In genomic region chr19:60812036-60812389, GRCm38 (mm10) we compare ENCODE assay signal across 8 mouse cellular contexts. TPM values are rescaled to one million over a fixed set of nuclear protein-coding genes. Genes with fewer than 3 reads are reported as not detected.
DNase-seq lines count a peak whose midpoint lies in the region; ATAC-seq and TF ChIP-seq lines count a peak whose summit lies in the region.

No protein-coding gene starts in this region.

- peak overlapping the region; percentile 74 for H3K4me3 ChIP-seq in kidney, embryonic 16.5 days (ENCODE audit: low read length)
- H3K4me3 ChIP-seq in embryonic facial prominence, embryonic 10.5 days, result peak overlapping the region; percentile 84
- H3K4me3 ChIP-seq in intestine, embryonic 14.5 days (ENCODE audit: low read depth, low read length), result peak overlapping the region; percentile 78
- H3K4me3 ChIP-seq in myocyte, result peak overlapping the region; percentile 63

- no peaks in the 10 kb centered on the region for H3K9me3 ChIP-seq in kidney, embryonic 16.5 days (ENCODE audit: low read length)
- no peaks in the 10 kb centered on the region for H3K9me3 ChIP-seq in embryonic facial prominence, embryonic 10.5 days
- no peaks in the 10 kb centered on the region for H3K9me3 ChIP-seq in intestine, embryonic 14.5 days (ENCODE audit: control insufficient read depth, low read length)

- H3K4me2 ChIP-seq in kidney, embryonic 16.5 days (replicated peaks; ENCODE audit: low read depth, low read length), result peak overlapping the region; percentile 70
- H3K4me2 ChIP-seq in intestine, embryonic 14.5 days (ENCODE audit: low read length), result peak overlapping the region; percentile 68
- peak overlapping the region; percentile 82 for H3K4me2 ChIP-seq in myocyte (ENCODE audit: low read depth)

- H3K27ac ChIP-seq in kidney, embryonic 16.5 days (ENCODE audit: low read length), result no peak overlapping the region
- H3K27ac ChIP-seq in embryonic facial prominence, embryonic 10.5 days (replicated peaks), result peak overlapping the region; percentile 87
- no peak overlapping the region for H3K27ac ChIP-seq in intestine, embryonic 14.5 days (ENCODE audit: low read depth)

- DNase-seq in kidney, adult 18-20 months, result no peak
- DNase-seq in embryonic facial prominence, embryonic 10.5 days (ENCODE audit: low spot score), result no peak
- no peak for DNase-seq in intestine, embryonic 14.5 days (ENCODE audit: low spot score)
- no peak for DNase-seq in adrenal gland, postnatal 14 days
- DNase-seq in adrenal gland, postnatal 10 days, result no peak
- no peak for DNase-seq in urinary bladder, postnatal 36 days (ENCODE audit: low spot score in 2 of 2)

- no peak for TF ChIP-seq POLR2A in myocyte (IDR thresholded peaks at IDR 0.05; ENCODE audit: insufficient read length, low read depth)

- ATAC-seq in kidney, embryonic 16.5 days (ENCODE audit: low FRiP score, low TSS enrichment), result no peak; the same call in 1 of the 2 replicates
- no peak for ATAC-seq in intestine, embryonic 14.5 days (replicated peaks; ENCODE audit: low FRiP score, low TSS enrichment, low read depth)

- H3K27me3 ChIP-seq in kidney, embryonic 16.5 days (ENCODE audit: insufficient read depth, low read length), result no peaks in the 10 kb centered on the region
- no peaks in the 10 kb centered on the region for H3K27me3 ChIP-seq in embryonic facial prominence, embryonic 10.5 days (replicated peaks; ENCODE audit: low read depth, poor library complexity, severe bottlenecking)
- H3K27me3 ChIP-seq in intestine, embryonic 14.5 days (replicated peaks; ENCODE audit: control insufficient read depth, insufficient read depth, low read length), result no peaks in the 10 kb centered on the region
- no peaks in the 10 kb centered on the region for H3K27me3 ChIP-seq in myocyte (ENCODE audit: control insufficient read depth, insufficient read depth, insufficient read length)

- peaks cover 14% of the 10 kb centered on the region for H3K79me2 ChIP-seq in myocyte (ENCODE audit: control insufficient read depth, insufficient read depth)

- peak overlapping the region; percentile 61 for H3ac ChIP-seq in myocyte (ENCODE audit: control insufficient read depth, insufficient read length)

- WGBS in kidney, embryonic 16.5 days, result 19% methylated on average over 10 of the region's 10 CpGs
- WGBS in embryonic facial prominence, embryonic 10.5 days, result 29% methylated on average over 10 of the region's 10 CpGs
- WGBS in intestine, embryonic 14.5 days, result 23% methylated on average over 10 of the region's 10 CpGs

- peaks cover 10% of the 10 kb centered on the region for H3K4me1 ChIP-seq in kidney, embryonic 16.5 days (ENCODE audit: insufficient read depth, low read length)
- H3K4me1 ChIP-seq in embryonic facial prominence, embryonic 10.5 days, result peaks cover 18% of the 10 kb centered on the region
- 0 out of 2 replicates have a peak, but pooled peaks cover 6% of the 10 kb centered on the region for H3K4me1 ChIP-seq in intestine, embryonic 14.5 days (replicated peaks; ENCODE audit: control insufficient read depth, insufficient read depth, low read length)

- peak overlapping the region; percentile 84 for H3K9ac ChIP-seq in kidney, embryonic 16.5 days (replicated peaks; ENCODE audit: low read length)
- H3K9ac ChIP-seq in intestine, embryonic 14.5 days (ENCODE audit: low read length), result peak overlapping the region; percentile 76

- peaks cover 12% of the 10 kb centered on the region; the same call in 1 of the 2 replicates for H3K36me3 ChIP-seq in kidney, embryonic 16.5 days (ENCODE audit: insufficient read depth, low read length)
- peaks cover 19% of the 10 kb centered on the region for H3K36me3 ChIP-seq in embryonic facial prominence, embryonic 10.5 days (replicated peaks)
- H3K36me3 ChIP-seq in intestine, embryonic 14.5 days (ENCODE audit: control insufficient read depth, insufficient read depth, low read length), result peaks cover 24% of the 10 kb centered on the region
- H3K36me3 ChIP-seq in myocyte (ENCODE audit: control insufficient read depth, insufficient read depth), result peaks cover 6% of the 10 kb centered on the region

TF ChIP-seq in myocyte, 11 proteins besides CTCF, POLR2A, EP300 and RAD21:
- TF ChIP-seq USF1 (IDR thresholded peaks at IDR 0.05; ENCODE audit: low read depth) (no peak), SRF (IDR thresholded peaks at IDR 0.05; ENCODE audit: control insufficient read depth, insufficient read length, low read depth) (no peak), TCF3 (IDR thresholded peaks at IDR 0.05; ENCODE audit: insufficient read length, low read depth) (no peak)
TF ChIP-seq in myocyte: peak in this region for 0.

RNA-seq across cellular contexts. Expression of gene Fam45a, which starts 0.6 kb away (rescaled TPM):
- polyA plus RNA-seq in kidney, embryonic 16.5 days (2015; fragmentation: Nextera tagmentation; extraction: Ambion mirVana), result 27.7 and 29.9 TPM in 2 replicates
- 28.4 and 29.6 TPM in 2 replicates for polyA plus RNA-seq in embryonic facial prominence, embryonic 10.5 days (2016; fragmentation: Nextera tagmentation; extraction: Ambion mirVana)
- 29.8 and 30.1 TPM in 2 replicates for polyA plus RNA-seq in intestine, embryonic 14.5 days (2014; fragmentation: Nextera tagmentation; extraction: Ambion mirVana)
- 13.4 TPM for polyA plus RNA-seq in myocyte (2012; fragmentation: generic; extraction: Trizol)
- 26.3 and 31.9 TPM in 2 replicates for total RNA-seq in adrenal gland, postnatal 14 days (2021)
- 10 to 100 TPM; 24.5 to 29.3 TPM for total RNA-seq in adrenal gland, postnatal 10 days (2021)

RNA-seq across cellular contexts. Expression of gene Eif3a, which starts 21.6 kb away (rescaled TPM):
- 144 and 149 TPM in 2 replicates for polyA plus RNA-seq in kidney, embryonic 16.5 days (2015; fragmentation: Nextera tagmentation; extraction: Ambion mirVana)
- 167 and 171 TPM in 2 replicates for polyA plus RNA-seq in embryonic facial prominence, embryonic 10.5 days (2016; fragmentation: Nextera tagmentation; extraction: Ambion mirVana)
- 168 and 181 TPM in 2 replicates for polyA plus RNA-seq in intestine, embryonic 14.5 days (2014; fragmentation: Nextera tagmentation; extraction: Ambion mirVana)
- 67.9 TPM for polyA plus RNA-seq in myocyte (2012; fragmentation: generic; extraction: Trizol)
- 166 and 178 TPM in 2 replicates for total RNA-seq in adrenal gland, postnatal 14 days (2021)
- 100 to 1,000 TPM; 144 to 147 TPM for total RNA-seq in adrenal gland, postnatal 10 days (2021)

RNA-seq across cellular contexts. Expression of gene Sfxn4, which starts 49.3 kb away (rescaled TPM):
- polyA plus RNA-seq in kidney, embryonic 16.5 days (2015; fragmentation: Nextera tagmentation; extraction: Ambion mirVana), result 8.6 and 8.9 TPM in 2 replicates
- polyA plus RNA-seq in embryonic facial prominence, embryonic 10.5 days (2016; fragmentation: Nextera tagmentation; extraction: Ambion mirVana), result 11.1 and 12.6 TPM in 2 replicates
- polyA plus RNA-seq in intestine, embryonic 14.5 days (2014; fragmentation: Nextera tagmentation; extraction: Ambion mirVana), result 5.3 and 6.9 TPM in 2 replicates
- 2.7 TPM for polyA plus RNA-seq in myocyte (2012; fragmentation: generic; extraction: Trizol)
- 4.3 and 5.6 TPM in 2 replicates for total RNA-seq in adrenal gland, postnatal 14 days (2021)
- total RNA-seq in adrenal gland, postnatal 10 days (2021), result 1 to 10 TPM; 4.1 to 6.4 TPM

RNA-seq across cellular contexts. Expression of gene Nanos1, which starts 56.2 kb away (rescaled TPM):
- polyA plus RNA-seq in kidney, embryonic 16.5 days (2015; fragmentation: Nextera tagmentation; extraction: Ambion mirVana), result 0.97 and 1.0 TPM in 2 replicates
- polyA plus RNA-seq in embryonic facial prominence, embryonic 10.5 days (2016; fragmentation: Nextera tagmentation; extraction: Ambion mirVana), result 1.2 and 1.4 TPM in 2 replicates
- 1.2 and 1.5 TPM in 2 replicates for polyA plus RNA-seq in intestine, embryonic 14.5 days (2014; fragmentation: Nextera tagmentation; extraction: Ambion mirVana)
- 0.38 TPM for polyA plus RNA-seq in myocyte (2012; fragmentation: generic; extraction: Trizol)
- total RNA-seq in adrenal gland, postnatal 14 days (2021), result 1.5 and 1.9 TPM in 2 replicates
- total RNA-seq in adrenal gland, postnatal 10 days (2021), result 1 to 10 TPM; 1.2 to 1.3 TPM
